In the genomic region with DNA sequence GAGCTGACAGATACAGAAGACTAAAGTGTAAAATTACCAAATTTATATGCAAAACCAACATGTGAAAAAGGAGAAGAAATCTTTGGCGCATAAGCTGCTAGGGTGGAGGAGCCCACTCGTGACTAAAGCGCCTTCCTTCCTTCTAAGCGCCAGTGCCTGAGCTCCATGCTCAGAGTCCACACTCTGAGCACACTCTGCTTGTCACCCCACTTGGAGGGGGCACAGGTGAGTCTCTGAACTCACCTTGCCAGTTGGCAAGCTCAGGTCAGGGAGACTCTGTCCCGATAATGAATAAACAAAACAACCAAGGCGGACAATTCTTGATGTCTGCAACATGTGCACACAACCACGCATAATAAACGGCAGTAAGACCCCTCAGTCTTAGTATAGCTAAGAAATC, we compare ENCODE assay signal across 19 mouse cellular contexts. TPM values are rescaled to one million over a fixed set of nuclear protein-coding genes. Genes with fewer than 3 reads are reported as not detected.
DNase-seq lines count a peak whose midpoint lies in the region; ATAC-seq and TF ChIP-seq lines count a peak whose summit lies in the region.
"Had no signal": no experiment of that assay in that cellular context is flagged by ENCODE, and none has a peak within 500 bp of the region (broad histone marks: within the 10 kb centered on the region; RNA-seq: fewer than 3 reads in every experiment).

No protein-coding gene starts in this region.

- no peak overlapping the region for H3K9ac ChIP-seq in heart, adult 2 months (ENCODE audit: low read depth, low read length)
- H3K9ac ChIP-seq in heart, embryonic 11.5 days (ENCODE audit: low read depth, low read length): no peak overlapping the region
- no peak overlapping the region for H3K9ac ChIP-seq in liver, embryonic 13.5 days
- no peak overlapping the region for H3K9ac ChIP-seq in stomach, embryonic 14.5 days (replicated peaks; ENCODE audit: low read depth, low read length)
- H3K9ac ChIP-seq: limb, embryonic 12.5 days; midbrain, embryonic 13.5 days had no signal

- no peak overlapping the region for H3K4me2 ChIP-seq in heart, embryonic 11.5 days
- peak overlapping the region; percentile 4; the same call in 1 of the 2 replicates for H3K4me2 ChIP-seq in liver, embryonic 13.5 days
- H3K4me2 ChIP-seq in stomach, embryonic 14.5 days (replicated peaks; ENCODE audit: low read depth, low read length): no peak overlapping the region
- H3K4me2 ChIP-seq: limb, embryonic 12.5 days; midbrain, embryonic 13.5 days had no signal

- DNase-seq in heart, adult 2 months: no peak
- DNase-seq in liver, embryonic 13.5 days: no peak
- no peak for DNase-seq in layer of hippocampus, postnatal 36 days
- no peak for DNase-seq in ovary, postnatal 36 days (ENCODE audit: low spot score)
- DNase-seq in spleen, postnatal 10 days (ENCODE audit: low spot score in 2 of 2): no peak
- DNase-seq: adrenal gland, postnatal 25 days; embryo, embryonic 11 days; gastrocnemius, postnatal 36 days; spleen, adult 18-20 months had no signal

- no peaks in the 10 kb centered on the region for H3K27me3 ChIP-seq in heart, adult 2 months (ENCODE audit: control insufficient read depth, insufficient read depth, low read length)
- no peaks in the 10 kb centered on the region for H3K27me3 ChIP-seq in heart, embryonic 11.5 days (ENCODE audit: control insufficient read depth, insufficient read depth, low read length)
- 0 out of 2 replicates have a peak, but pooled peaks cover 1% of the 10 kb centered on the region for H3K27me3 ChIP-seq in liver, embryonic 13.5 days
- no peaks in the 10 kb centered on the region for H3K27me3 ChIP-seq in stomach, embryonic 14.5 days (ENCODE audit: control insufficient read depth, insufficient read depth, low read length)
- H3K27me3 ChIP-seq: limb, embryonic 12.5 days; megakaryocyte, embryonic 14.5 days; midbrain, embryonic 13.5 days had no signal

- no peak for TF ChIP-seq CTCF in heart, adult 2 months (IDR thresholded peaks at IDR 0.05)

- peaks cover 9% of the 10 kb centered on the region for H3K79me2 ChIP-seq in heart, adult 2 months (replicated peaks; ENCODE audit: control insufficient read depth, insufficient read depth, low read length)

- peaks cover 37% of the 10 kb centered on the region for H3K4me1 ChIP-seq in heart, adult 2 months (ENCODE audit: control insufficient read depth, insufficient read depth, low read length)
- H3K4me1 ChIP-seq in heart, embryonic 11.5 days (ENCODE audit: control insufficient read depth, insufficient read depth, low read length): peaks cover 25% of the 10 kb centered on the region
- H3K4me1 ChIP-seq in brown adipose tissue, adult 24 weeks (ENCODE audit: control insufficient read depth, insufficient read depth, insufficient read length, low read length): peaks cover 44% of the 10 kb centered on the region
- peaks cover 61% of the 10 kb centered on the region for H3K4me1 ChIP-seq in liver, embryonic 13.5 days (replicated peaks)
- peaks cover 24% of the 10 kb centered on the region for H3K4me1 ChIP-seq in stomach, embryonic 14.5 days (ENCODE audit: control insufficient read depth, insufficient read depth, low read length)

- no peak for TF ChIP-seq EP300 in heart, adult 2 months (IDR thresholded peaks at IDR 0.05; ENCODE audit: insufficient read depth, low read depth, low read length)

- 63% methylated on average over 8 of the region's 8 CpGs for WGBS in heart, adult 2 months
- WGBS in heart, embryonic 11.5 days (ENCODE audit: insufficient replicate concordance): 77% methylated on average over 8 of the region's 8 CpGs
- WGBS in liver, embryonic 13.5 days (ENCODE audit: insufficient replicate concordance): 69% methylated on average over 8 of the region's 8 CpGs
- WGBS in stomach, embryonic 14.5 days: 76% methylated on average over 8 of the region's 8 CpGs

- no peak for ATAC-seq in heart, embryonic 11.5 days (replicated peaks; ENCODE audit: insufficient number of reproducible peaks, low FRiP score, low TSS enrichment)
- no peak for ATAC-seq in liver, embryonic 13.5 days (ENCODE audit: low read depth)
- no peak for ATAC-seq in stomach, embryonic 14.5 days (ENCODE audit: insufficient number of reproducible peaks, insufficient read depth, low FRiP score, low read depth)
- ATAC-seq: hindbrain, postnatal 0 days had no signal

- peaks cover 14% of the 10 kb centered on the region for H3K36me3 ChIP-seq in heart, adult 2 months (ENCODE audit: control insufficient read depth, insufficient read depth, low read length)
- H3K36me3 ChIP-seq in heart, embryonic 11.5 days (ENCODE audit: control insufficient read depth, insufficient read depth, low read length): 0 out of 2 replicates have a peak, but pooled peaks cover 7% of the 10 kb centered on the region
- H3K36me3 ChIP-seq in liver, embryonic 13.5 days: 0 out of 2 replicates have a peak, but pooled peaks cover 3% of the 10 kb centered on the region
- peaks cover 37% of the 10 kb centered on the region for H3K36me3 ChIP-seq in stomach, embryonic 14.5 days (ENCODE audit: control insufficient read depth, insufficient read depth, low read length)

- H3K27ac ChIP-seq in heart, adult 2 months: peak overlapping the region; percentile 51; the same call in 1 of the 2 replicates
- no peak overlapping the region for H3K27ac ChIP-seq in heart, embryonic 11.5 days (ENCODE audit: low read depth, low read length)
- peak overlapping the region; percentile 56; the same call in 1 of the 2 replicates for H3K27ac ChIP-seq in brown adipose tissue, adult 24 weeks (replicated peaks; ENCODE audit: low read depth, low read length)
- H3K27ac ChIP-seq in liver, embryonic 13.5 days: no peak overlapping the region
- peak overlapping the region; percentile 39; the same call in 1 of the 2 replicates for H3K27ac ChIP-seq in stomach, embryonic 14.5 days (ENCODE audit: low read length)
- H3K27ac ChIP-seq: heart, embryonic 10.5 days; hindbrain, embryonic 10.5 days; hindbrain, postnatal 0 days; layer of hippocampus, adult 2 months; limb, embryonic 12.5 days; midbrain, embryonic 13.5 days had no signal

- intact Hi-C loops in heart, adult 2 months (cut with DNase I): no loop called here

- no peak for TF ChIP-seq POLR2A in heart, adult 2 months (IDR thresholded peaks at IDR 0.05; ENCODE audit: insufficient read depth, low read depth, low read length)

- H3K4me3 ChIP-seq in heart, adult 2 months: no peak overlapping the region
- no peak overlapping the region for H3K4me3 ChIP-seq in heart, embryonic 11.5 days (ENCODE audit: low read depth, low read length)
- H3K4me3 ChIP-seq in brown adipose tissue, adult 24 weeks (ENCODE audit: insufficient read depth, low read depth, low read length): no peak overlapping the region
- H3K4me3 ChIP-seq in liver, embryonic 13.5 days (replicated peaks): no peak overlapping the region
- H3K4me3 ChIP-seq in stomach, embryonic 14.5 days (ENCODE audit: low read depth, low read length): no peak overlapping the region
- H3K4me3 ChIP-seq: heart, embryonic 10.5 days; hindbrain, embryonic 10.5 days; layer of hippocampus, adult 2 months; limb, embryonic 12.5 days; megakaryocyte, embryonic 14.5 days; midbrain, embryonic 13.5 days had no signal

- H3K9me3 ChIP-seq in heart, embryonic 11.5 days (replicated peaks; ENCODE audit: control insufficient read depth, low read length): no peaks in the 10 kb centered on the region
- H3K9me3 ChIP-seq in liver, embryonic 13.5 days (replicated peaks): no peaks in the 10 kb centered on the region
- no peaks in the 10 kb centered on the region for H3K9me3 ChIP-seq in stomach, embryonic 14.5 days (ENCODE audit: control insufficient read depth, low read depth, low read length)
- H3K9me3 ChIP-seq: heart, embryonic 10.5 days; hindbrain, embryonic 10.5 days; limb, embryonic 12.5 days; megakaryocyte, embryonic 14.5 days; midbrain, embryonic 13.5 days had no signal

RNA-seq across cellular contexts. Expression of a gene that starts 26.4 kb away (rescaled TPM):
- 10 to 100 TPM; 12.7 to 14.0 TPM for total RNA-seq in heart, adult 2 months (2021)
- polyA plus RNA-seq in heart, adult 2 months (2012; rRNA removed): 18.0 and 18.7 TPM in 2 replicates
- polyA plus RNA-seq in heart, embryonic 11.5 days (2014; fragmentation: Nextera tagmentation; extraction: Ambion mirVana): 23.0 and 26.2 TPM in 2 replicates
- polyA plus RNA-seq in brown adipose tissue, adult 24 weeks (2012; ENCODE audit: insufficient read depth, insufficient read length, missing spikeins): 6.3 and 7.1 TPM in 2 replicates
- 5.3 and 6.2 TPM in 2 replicates for polyA plus RNA-seq in liver, embryonic 13.5 days (2015; fragmentation: Nextera tagmentation; extraction: Ambion mirVana)
- 50.5 and 54.8 TPM in 2 replicates for polyA plus RNA-seq in stomach, embryonic 14.5 days (2014; fragmentation: Nextera tagmentation; extraction: Ambion mirVana)
- 10 to 100 TPM; 24.4 to 31.7 TPM for total RNA-seq in layer of hippocampus, postnatal 36 days (2021)

Comparison
In these comparisons a context has a peak if more than half of its experiments do, and no peak if none do; other contexts are left out.
1. H3K27ac ChIP-seq: peak in heart, adult 2 months (single experiment), brown adipose tissue, adult 24 weeks (single experiment) and stomach, embryonic 14.5 days (single experiment); none in heart, embryonic 11.5 days (single experiment) and liver, embryonic 13.5 days (single experiment).